Mouse (Mus musculus) heart, embryonic 12.5 days (tissue): ENCODE data around the gene Bbs4. TPM values are rescaled to one million over a fixed set of nuclear protein-coding genes. Genes with fewer than 3 reads are reported as not detected.
A peak's percentile ranks its signal among the peaks of the same experiment; 100 is the strongest.

Experiments used
- ATAC-seq: fragments of 200-750 bp; cut with Nextera tagmentation; 2 replicates; pipeline ENCODE4 v1.8.0; 2017; ENCODE audit warnings: moderate TSS enrichment, moderate library complexity; ENCODE audit not compliant: insufficient number of reproducible peaks, low FRiP score
- H3K27ac ChIP-seq: fragments of 300-500 bp; sonication (generic); 2 replicates; pipeline ENCODE4 v1.5.1; 2016; ENCODE audit warnings: mild to moderate bottlenecking, moderate library complexity; ENCODE audit not compliant: poor library complexity, severe bottlenecking
- H3K27me3 ChIP-seq: fragments of 300-500 bp; sonication (generic); replicated peaks from 2 replicates; pipeline ENCODE4 v1.6.1; 2016; ENCODE audit warnings: mild to moderate bottlenecking, moderate library complexity
- H3K36me3 ChIP-seq: fragments of 300-500 bp; sonication (generic); 2 replicates; pipeline ENCODE4 v1.6.1; 2016; ENCODE audit warnings: mild to moderate bottlenecking, moderate library complexity
- H3K4me1 ChIP-seq: fragments of 300-500 bp; sonication (generic); replicated peaks from 2 replicates; pipeline ENCODE4 v1.6.1; 2016; ENCODE audit warnings: mild to moderate bottlenecking
- H3K4me2 ChIP-seq: fragments of 300-500 bp; sonication (generic); 2 replicates; pipeline ENCODE4 v1.6.1; 2016; ENCODE audit warnings: mild to moderate bottlenecking, moderate library complexity
- H3K4me3 ChIP-seq: fragments of 300-500 bp; sonication (generic); 2 replicates; pipeline ENCODE4 v1.5.1; 2016; ENCODE audit warnings: mild to moderate bottlenecking
- H3K9ac ChIP-seq: fragments of 300-500 bp; sonication (generic); 2 replicates; pipeline ENCODE4 v1.6.1; 2016; ENCODE audit warnings: mild to moderate bottlenecking, moderate library complexity
- H3K9me3 ChIP-seq: fragments of 300-500 bp; sonication (generic); replicated peaks from 2 replicates; pipeline ENCODE4 v1.6.1; 2016; ENCODE audit warnings: mild to moderate bottlenecking, moderate library complexity
- WGBS: fragments of 180-500 bp; shearing (Covaris S2); methylation state at CpG from one replicate; pipeline ENCODE4 v1.1.7; 2016; 5-methylcytosine and 5-hydroxymethylcytosine counted together
- polyA plus RNA-seq: library from polyadenylated mRNA; unstranded; fragments of >200 nt; fragmentation: Nextera tagmentation; extraction: Ambion mirVana; gene quantifications from 2 replicates; pipeline ENCODE4 v1.2.1, GENCODE M21; 2016

Gene Bbs4
- polyA plus RNA-seq, 1 experiment from 2014 or later: 6.6 TPM

DNA sequence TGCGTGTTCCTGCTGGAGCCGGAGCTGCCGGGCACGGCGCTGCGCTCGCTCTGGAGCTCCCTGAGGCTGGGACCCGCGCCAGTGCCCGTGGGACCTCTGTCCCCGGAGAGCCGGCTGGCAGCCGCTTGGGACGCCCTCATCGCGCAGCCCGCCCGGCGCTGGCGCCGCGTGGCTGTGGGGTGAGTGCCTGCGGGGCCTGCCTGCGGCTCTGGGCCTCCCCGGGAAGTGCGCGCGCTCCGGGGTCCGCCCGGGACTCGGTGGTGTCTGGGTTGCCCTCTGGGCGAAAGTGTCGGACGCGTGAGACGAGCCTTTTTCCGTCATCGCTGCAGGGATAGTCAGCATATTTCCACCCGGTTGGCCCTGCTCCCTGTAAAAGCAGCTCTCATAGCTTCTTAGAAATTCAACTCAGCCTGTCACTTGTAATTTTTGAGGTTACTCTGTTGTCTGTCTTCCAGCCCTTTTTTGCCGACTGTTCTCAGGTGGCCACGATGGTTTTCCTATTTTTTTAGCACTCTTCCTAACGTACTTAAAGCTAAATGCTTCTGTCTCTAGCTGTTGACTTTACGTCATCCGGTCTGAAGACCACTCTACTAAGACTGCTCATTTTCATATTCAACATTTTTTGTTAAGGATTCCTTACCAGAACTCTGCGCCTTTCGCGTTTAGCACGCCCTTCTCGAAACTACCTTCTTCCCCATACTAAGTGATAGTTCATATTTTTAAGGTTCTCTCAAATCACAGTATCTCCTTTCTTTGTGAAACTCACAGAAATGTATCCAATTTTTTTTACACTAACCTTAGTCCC is 61.4 kb downstream of the Bbs4 start:
- H3K36me3 ChIP-seq: no peaks in the 10 kb centered on the region
- H3K4me3 ChIP-seq: peak overlapping the region; percentile 95
- H3K27me3 ChIP-seq: no peaks in the 10 kb centered on the region
- WGBS: 2% methylated on average over 41 of the region's 50 CpGs
- peak overlapping the region; percentile 85 for H3K4me2 ChIP-seq
- H3K9ac ChIP-seq: peak overlapping the region; percentile 90
- ATAC-seq: peak; percentile 69
- H3K9me3 ChIP-seq: no peaks in the 10 kb centered on the region
- peaks cover 27% of the 10 kb centered on the region for H3K4me1 ChIP-seq
- H3K27ac ChIP-seq: peak overlapping the region; percentile 91

DNA sequence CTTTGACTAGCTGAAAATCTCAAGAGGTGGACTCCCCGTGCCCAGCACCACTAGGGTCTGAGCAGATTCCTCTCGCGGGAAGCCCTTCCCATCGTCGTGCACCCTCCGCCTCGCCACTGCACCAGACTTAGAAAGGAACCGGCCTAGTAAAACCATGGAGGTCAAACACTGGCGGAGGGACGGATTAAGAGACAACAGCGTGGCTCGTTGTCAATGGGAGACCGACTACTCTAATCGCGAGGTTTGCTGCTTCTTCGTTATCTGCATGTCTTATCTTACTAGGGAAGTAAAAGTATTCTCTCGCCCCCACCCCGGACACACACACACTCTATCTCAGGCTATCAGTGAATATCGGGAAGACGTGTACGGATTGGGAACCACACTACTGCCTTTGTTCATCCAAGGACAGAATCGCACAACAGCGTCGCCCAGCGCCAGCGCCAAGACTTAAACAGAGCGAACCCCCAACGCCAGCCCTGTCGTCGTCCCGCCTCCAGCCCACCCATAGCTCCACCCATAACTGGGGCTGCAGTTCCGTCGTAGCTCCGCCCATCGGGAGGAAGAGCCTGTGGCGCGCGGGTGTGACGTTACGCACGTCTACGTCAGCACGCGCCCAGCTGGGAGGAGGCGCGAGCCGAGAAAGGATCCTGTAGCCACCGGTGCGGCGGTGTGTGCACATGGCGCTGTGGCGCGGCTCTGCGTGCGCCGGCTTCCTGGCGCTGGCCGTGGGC is 62.2 kb downstream of the Bbs4 start, which contains the start of gene Adpgk:
TSS of gene Adpgk (plus strand) at position 602 of the 731 bp plus-strand sequence.
- H3K4me1 ChIP-seq: peaks cover 27% of the 10 kb centered on the region
- H3K4me2 ChIP-seq: peak within 1 kb of the TSS; percentile 85
- WGBS: under 1% methylated on average over 58 of the region's 58 CpGs
- no peaks in the 10 kb centered on the region for H3K27me3 ChIP-seq
- peak within 1 kb of the TSS; percentile 95 for H3K4me3 ChIP-seq
- peak within 1 kb of the TSS; percentile 90 for H3K9ac ChIP-seq
- H3K9me3 ChIP-seq: no peaks in the 10 kb centered on the region
- peak within 1 kb of the TSS; percentile 91 for H3K27ac ChIP-seq
- peak; percentile 98 for ATAC-seq
- no peaks in the 10 kb centered on the region for H3K36me3 ChIP-seq

DNA sequence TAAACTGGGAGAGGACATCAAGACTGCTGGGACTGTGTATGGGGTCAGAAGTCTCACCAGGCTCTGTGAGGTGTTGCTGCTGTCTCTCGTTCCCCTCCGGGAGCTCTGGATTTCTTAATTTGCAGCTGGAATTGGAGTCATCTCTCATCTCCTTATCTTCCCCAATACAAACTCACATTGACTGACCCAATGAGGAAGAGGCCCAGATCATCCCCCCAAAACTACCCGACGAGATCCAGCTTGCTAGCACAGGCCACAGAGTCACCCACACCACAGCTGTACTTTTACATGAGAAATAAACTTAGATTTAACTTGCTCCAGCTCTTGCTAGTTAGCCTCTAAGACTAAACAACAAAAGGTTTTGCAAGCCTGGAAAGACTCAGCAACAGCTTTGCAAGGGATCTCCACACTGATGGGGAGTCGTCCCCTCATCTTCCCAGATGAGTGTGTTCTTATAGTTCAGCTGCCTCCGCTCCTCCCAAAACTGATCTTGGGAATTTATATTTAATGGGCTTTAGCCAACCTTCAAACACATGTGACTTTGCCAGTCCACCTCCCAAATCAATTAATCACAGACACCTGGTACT is 63.7 kb downstream of the Bbs4 start:
- no peak overlapping the region for H3K9ac ChIP-seq
- 60% methylated on average over 6 of the region's 6 CpGs for whole genome bisulfite sequencing

DNA sequence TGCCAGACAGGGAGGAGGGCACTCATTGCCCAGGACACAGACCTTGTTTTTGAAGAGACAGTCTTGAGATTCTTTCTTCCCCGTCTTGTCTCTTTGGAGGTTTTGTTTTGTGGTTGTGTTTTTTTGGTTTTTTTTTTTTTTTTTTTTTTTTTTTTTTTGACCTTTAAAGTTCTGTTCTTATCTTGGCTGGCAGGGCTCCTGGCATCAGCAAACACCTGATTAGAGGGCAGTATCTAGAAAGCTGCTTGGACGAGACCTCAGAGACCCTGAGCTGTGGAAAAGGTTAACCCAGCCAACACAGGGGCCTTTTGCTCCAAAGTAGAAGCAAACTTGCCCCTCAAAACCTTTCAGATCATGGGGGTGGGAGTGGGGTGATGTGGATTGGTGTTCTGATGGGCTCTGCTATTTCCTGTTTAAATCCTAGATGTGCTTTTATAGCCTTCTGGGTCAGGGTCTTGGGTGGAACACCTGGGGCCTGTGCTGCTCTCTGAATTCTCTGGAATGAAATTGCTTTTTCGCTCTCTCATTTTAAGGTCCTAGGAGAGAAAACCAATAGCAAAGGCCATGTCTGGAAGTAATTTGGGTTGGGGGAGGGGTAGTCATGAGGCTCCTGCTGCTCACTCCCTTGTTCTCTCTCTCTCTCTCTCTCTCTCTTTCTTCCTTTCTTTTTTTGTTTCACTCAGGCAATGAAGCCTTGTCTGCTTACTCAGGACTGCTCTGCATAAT is 64.5 kb downstream of the Bbs4 start:
- Histone ChIP-seq H3K27me3 (no peaks in the 10 kb centered on the region), H3K9ac (no peak overlapping the region), H3K4me3 (no peak overlapping the region), H3K36me3 (no peaks in the 10 kb centered on the region), H3K9me3 (no peaks in the 10 kb centered on the region), H3K4me1 (peaks cover 27% of the 10 kb centered on the region), H3K27ac (no peak overlapping the region), H3K4me2 (no peak overlapping the region)
- 54% methylated on average over 3 of the region's 3 CpGs for WGBS
- ATAC-seq: no peak

More for the DNA sequence above, 63.7 kb downstream of the Bbs4 start:
- no peak for ATAC-seq
- Histone ChIP-seq H3K36me3 (no peaks in the 10 kb centered on the region), H3K4me2 (no peak overlapping the region), H3K27ac (no peak overlapping the region), H3K27me3 (no peaks in the 10 kb centered on the region), H3K9me3 (no peaks in the 10 kb centered on the region), H3K4me3 (no peak overlapping the region), H3K4me1 (peaks cover 27% of the 10 kb centered on the region)

DNA sequence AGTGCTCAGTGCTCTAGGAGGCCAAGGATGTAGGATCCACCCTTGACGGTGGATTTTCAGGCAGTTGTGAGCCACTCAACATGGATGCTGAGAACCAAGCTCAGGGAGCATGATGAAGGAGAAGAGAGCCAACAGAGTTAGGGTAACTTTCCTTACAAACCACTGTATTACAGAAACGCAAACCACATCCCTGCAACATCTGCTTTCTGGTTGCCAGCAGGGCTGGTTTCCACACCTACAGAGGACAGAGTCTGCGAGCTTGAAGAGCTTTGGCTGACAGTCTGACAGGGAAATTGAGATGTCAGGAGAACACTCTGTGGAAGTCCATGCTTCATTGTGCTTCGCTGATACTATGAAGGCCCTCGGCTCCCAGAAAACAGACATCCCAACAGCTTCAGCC is 65.2 kb downstream of the Bbs4 start:
- no peak for ATAC-seq
- H3K27me3 ChIP-seq: no peaks in the 10 kb centered on the region
- no peak overlapping the region for H3K4me2 ChIP-seq
- H3K4me3 ChIP-seq: no peak overlapping the region
- H3K4me1 ChIP-seq: peaks cover 27% of the 10 kb centered on the region
- no peak overlapping the region for H3K9ac ChIP-seq
- no peaks in the 10 kb centered on the region for H3K36me3 ChIP-seq
- 61% methylated on average over 5 of the region's 5 CpGs for WGBS
- no peaks in the 10 kb centered on the region for H3K9me3 ChIP-seq
- no peak overlapping the region for H3K27ac ChIP-seq

DNA sequence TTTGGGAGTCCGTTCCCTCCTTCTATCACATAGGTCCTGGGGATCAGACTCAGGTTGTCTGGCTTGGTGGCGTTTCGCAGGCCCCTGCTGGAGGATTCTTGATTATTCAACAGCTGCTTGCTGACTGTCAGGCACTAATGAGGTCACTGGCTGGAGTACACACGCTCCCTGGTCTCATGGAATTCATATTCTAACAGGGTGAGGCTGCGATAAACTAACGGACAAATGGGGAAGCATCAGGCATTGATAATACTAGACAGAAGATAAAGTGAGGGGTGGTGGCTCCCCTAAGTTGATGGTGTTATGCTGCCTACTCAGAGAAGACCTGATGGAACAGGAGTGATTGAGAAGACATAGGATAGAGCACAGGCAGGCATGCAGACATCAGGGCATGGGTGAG is 67.7 kb downstream of the Bbs4 start:
- no peaks in the 10 kb centered on the region for H3K9me3 ChIP-seq
- H3K4me2 ChIP-seq: no peak overlapping the region
- H3K27ac ChIP-seq: no peak overlapping the region
- WGBS: 66% methylated on average over 6 of the region's 6 CpGs
- ATAC-seq: no peak
- H3K4me1 ChIP-seq: peaks cover 26% of the 10 kb centered on the region; the same call in 1 of the 2 replicates
- H3K36me3 ChIP-seq: no peaks in the 10 kb centered on the region
- no peak overlapping the region for H3K9ac ChIP-seq
- no peaks in the 10 kb centered on the region for H3K27me3 ChIP-seq
- H3K4me3 ChIP-seq: no peak overlapping the region

DNA sequence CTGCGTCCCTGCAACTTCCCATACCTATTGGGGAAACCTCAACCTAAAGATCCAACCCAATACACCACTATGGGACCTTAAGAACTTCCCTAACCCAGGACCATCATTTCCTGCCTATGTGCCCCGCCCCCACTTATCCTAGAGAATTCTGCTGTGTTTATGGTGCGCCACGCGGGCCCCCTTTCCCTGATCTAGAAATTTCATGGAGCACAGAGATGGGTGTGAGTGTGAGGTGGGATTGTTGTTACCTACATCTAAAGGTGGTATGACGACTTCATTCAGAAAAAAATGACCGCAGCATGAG is 70.7 kb downstream of the Bbs4 start:
- H3K9ac ChIP-seq: no peak overlapping the region
- H3K27me3 ChIP-seq: no peaks in the 10 kb centered on the region
- H3K4me1 ChIP-seq: peaks cover 7% of the 10 kb centered on the region; the same call in 1 of the 2 replicates
- H3K4me2 ChIP-seq: peak overlapping the region; percentile 55
- ATAC-seq: 0 out of 2 replicates have a peak, but pooled peaks have one; percentile 11
- no peaks in the 10 kb centered on the region for H3K36me3 ChIP-seq
- no peaks in the 10 kb centered on the region for H3K9me3 ChIP-seq
- H3K4me3 ChIP-seq: peak overlapping the region; percentile 18; the same call in 1 of the 2 replicates
- H3K27ac ChIP-seq: no peak overlapping the region
- whole genome bisulfite sequencing: 49% methylated on average over 7 of the region's 7 CpGs

DNA sequence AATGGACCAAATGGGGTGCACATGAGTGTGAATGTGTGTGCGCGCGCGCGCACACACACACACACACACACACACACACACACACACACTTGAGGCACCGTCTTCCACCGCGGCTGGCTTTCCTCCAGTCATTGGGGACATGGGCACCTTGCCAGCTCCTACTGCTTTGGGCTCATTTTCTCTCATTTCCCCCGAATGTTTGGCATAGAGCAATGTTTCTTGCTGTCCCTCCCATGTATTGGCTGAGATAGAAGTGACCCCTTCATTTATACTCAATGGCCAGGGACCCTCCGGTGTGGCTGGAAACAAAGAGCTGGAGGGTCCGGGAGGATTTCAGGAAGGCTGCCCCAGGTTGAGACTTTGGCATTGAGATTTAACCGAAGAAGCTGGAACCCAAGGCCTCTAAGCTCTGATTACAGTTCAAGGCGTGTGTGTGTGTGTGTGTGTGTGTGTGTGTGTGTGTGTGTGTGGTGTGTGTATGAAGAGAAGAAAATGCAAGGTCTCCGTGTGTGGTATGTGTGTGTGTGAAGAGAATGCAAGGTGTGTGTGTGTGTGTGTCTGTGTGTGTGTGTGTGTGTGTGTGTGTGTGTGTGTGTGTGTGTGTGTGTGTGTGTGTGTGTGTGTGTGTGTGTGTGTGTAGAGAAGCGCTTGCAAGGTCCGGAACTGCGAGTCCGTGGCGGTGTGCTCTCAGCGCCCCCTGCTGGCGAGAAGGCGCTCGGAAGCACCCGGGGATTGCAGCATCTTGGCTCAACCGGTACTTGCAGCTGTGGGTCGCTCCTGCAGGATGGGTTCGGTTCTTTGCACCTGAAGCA is 71.2 kb downstream of the Bbs4 start:
- H3K36me3 ChIP-seq: no peaks in the 10 kb centered on the region
- WGBS: 52% methylated on average over 20 of the region's 27 CpGs
- no peaks in the 10 kb centered on the region for H3K27me3 ChIP-seq
- H3K27ac ChIP-seq: no peak overlapping the region; the same call in 1 of the 2 replicates
- H3K9ac ChIP-seq: no peak overlapping the region
- no peaks in the 10 kb centered on the region for H3K9me3 ChIP-seq
- H3K4me2 ChIP-seq: peak overlapping the region; percentile 55
- H3K4me3 ChIP-seq: peak overlapping the region; percentile 18; the same call in 1 of the 2 replicates
- peaks cover 7% of the 10 kb centered on the region; the same call in 1 of the 2 replicates for H3K4me1 ChIP-seq
- no peak for ATAC-seq

DNA sequence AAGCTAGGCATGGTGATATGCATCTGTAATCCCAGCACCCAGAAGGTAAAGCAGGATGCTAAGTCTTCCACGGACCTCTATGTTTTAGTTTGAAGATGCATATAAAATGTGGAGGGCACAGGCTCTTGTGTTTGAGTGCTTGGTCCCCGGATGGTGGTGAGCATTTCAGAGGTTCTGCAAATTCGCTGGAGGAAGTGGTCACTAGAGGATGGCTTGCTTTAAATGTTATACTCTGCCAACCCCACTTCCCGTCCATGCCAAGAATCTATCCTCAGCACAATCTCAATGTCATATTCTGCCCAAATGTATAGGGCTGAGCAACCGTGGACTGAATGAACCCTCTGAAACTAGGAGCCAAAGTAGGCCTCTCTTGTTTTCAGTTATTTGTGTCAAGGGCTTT is 72.4 kb downstream of the Bbs4 start:
- no peak overlapping the region for H3K9ac ChIP-seq
- no peaks in the 10 kb centered on the region for H3K9me3 ChIP-seq
- H3K36me3 ChIP-seq: no peaks in the 10 kb centered on the region
- no peak overlapping the region for H3K4me3 ChIP-seq
- H3K27ac ChIP-seq: no peak overlapping the region
- 79% methylated on average over 5 of the region's 5 CpGs for WGBS
- no peaks in the 10 kb centered on the region for H3K27me3 ChIP-seq
- H3K4me1 ChIP-seq: peaks cover 7% of the 10 kb centered on the region; the same call in 1 of the 2 replicates
- ATAC-seq: no peak
- no peak overlapping the region for H3K4me2 ChIP-seq

DNA sequence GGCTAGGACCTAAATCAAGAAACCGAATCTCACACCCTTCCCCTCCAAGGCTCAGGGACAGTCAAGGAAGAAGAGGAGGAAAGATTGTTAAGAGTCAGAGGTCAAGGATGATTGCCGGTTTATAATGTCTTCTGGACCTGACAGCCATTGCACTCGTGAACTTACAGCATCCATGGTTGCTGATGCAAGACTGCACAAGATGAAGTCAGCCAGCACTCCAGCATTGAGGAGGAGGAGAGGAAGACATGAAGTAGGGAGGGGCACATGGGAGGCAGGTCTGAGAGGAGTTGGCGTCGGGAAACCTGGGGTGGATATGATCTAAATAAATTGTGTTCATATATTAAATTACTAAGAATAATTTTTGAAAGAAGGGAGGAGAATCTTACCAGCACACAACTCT is 74.6 kb downstream of the Bbs4 start:
- no peak for ATAC-seq
- H3K4me2 ChIP-seq: no peak overlapping the region
- H3K4me1 ChIP-seq: peaks cover 7% of the 10 kb centered on the region; the same call in 1 of the 2 replicates
- H3K9ac ChIP-seq: no peak overlapping the region
- no peaks in the 10 kb centered on the region for H3K9me3 ChIP-seq
- 78% methylated on average over 5 of the region's 5 CpGs for WGBS
- H3K27me3 ChIP-seq: no peaks in the 10 kb centered on the region
- no peak overlapping the region for H3K4me3 ChIP-seq
- H3K36me3 ChIP-seq: no peaks in the 10 kb centered on the region
- no peak overlapping the region for H3K27ac ChIP-seq
